Mouse (Mus musculus) C2C12 (cell line): Measurements from ENCODE around the gene Rnf19b. TPM values are rescaled to one million over a fixed set of nuclear protein-coding genes. Genes with fewer than 3 reads are reported as not detected.

ENCODE experiments used
- H3K27me3 ChIP-seq: one replicate; pipeline ENCODE4 v1.6.1; 2011; ENCODE audit not compliant: control insufficient read depth, insufficient read depth, insufficient read length
- H3K36me3 ChIP-seq: one replicate; pipeline ENCODE4 v1.6.1; 2011; ENCODE audit not compliant: control insufficient read depth, insufficient read depth
- H3K4me3 ChIP-seq: one replicate; pipeline ENCODE4 v1.5.1; 2011; ENCODE audit warnings: mild to moderate bottlenecking, control low read depth; ENCODE audit not compliant: poor library complexity, insufficient read depth, severe bottlenecking
- H3K79me2 ChIP-seq: one replicate; pipeline ENCODE4 v1.6.1; 2011; ENCODE audit not compliant: control insufficient read depth, insufficient read depth
- H3K79me3 ChIP-seq: one replicate; pipeline ENCODE4 v1.6.1; 2011; ENCODE audit warnings: low read depth, control low read depth
- H3ac ChIP-seq: one replicate; pipeline ENCODE3; 2011; ENCODE audit warnings: low read depth; ENCODE audit not compliant: control insufficient read depth, insufficient read length
- CEBPB ChIP-seq: IDR thresholded peaks from one replicate; pipeline ENCODE4 v1.6.1; 2011; ENCODE audit warnings: low read depth, mild to moderate bottlenecking, control low read depth, moderate library complexity
- CTCF ChIP-seq: IDR thresholded peaks from one replicate; pipeline ENCODE4 v1.5.1; 2011; ENCODE audit not compliant: control insufficient read depth, insufficient read depth, insufficient read length
- FOSL1 ChIP-seq: IDR thresholded peaks from one replicate; pipeline ENCODE4 v1.8.0; 2011; ENCODE audit warnings: mild to moderate bottlenecking, low read length; ENCODE audit not compliant: poor library complexity, insufficient read depth, severe bottlenecking
- MAX ChIP-seq: IDR thresholded peaks from one replicate; pipeline ENCODE4 v1.6.1; 2011; ENCODE audit warnings: mild to moderate bottlenecking, control low read depth
- MYOD1 ChIP-seq: IDR thresholded peaks from one replicate; pipeline ENCODE4 v1.6.1; 2011; ENCODE audit warnings: low read depth; ENCODE audit not compliant: control insufficient read depth, insufficient read length
- MYOG ChIP-seq: IDR thresholded peaks from one replicate; pipeline ENCODE4 v1.6.1; 2011; ENCODE audit not compliant: control insufficient read depth, insufficient read length; ENCODE audit errors: extremely low read depth
- USF1 ChIP-seq: IDR thresholded peaks from one replicate; pipeline ENCODE4 v1.6.1; 2011; ENCODE audit warnings: low read depth, mild to moderate bottlenecking, control low read depth, moderate library complexity
- polyA plus RNA-seq: library from polyadenylated mRNA; unstranded; fragments of >200 nt; fragmentation: generic; extraction: Trizol; gene quantifications from one replicate; pipeline ENCODE4 v1.2.1, GENCODE M21; 2012; ENCODE audit warnings: missing spikeins

Rnf19b gene
- polyA plus RNA-seq, 1 experiment, result 53.5 TPM

DNA sequence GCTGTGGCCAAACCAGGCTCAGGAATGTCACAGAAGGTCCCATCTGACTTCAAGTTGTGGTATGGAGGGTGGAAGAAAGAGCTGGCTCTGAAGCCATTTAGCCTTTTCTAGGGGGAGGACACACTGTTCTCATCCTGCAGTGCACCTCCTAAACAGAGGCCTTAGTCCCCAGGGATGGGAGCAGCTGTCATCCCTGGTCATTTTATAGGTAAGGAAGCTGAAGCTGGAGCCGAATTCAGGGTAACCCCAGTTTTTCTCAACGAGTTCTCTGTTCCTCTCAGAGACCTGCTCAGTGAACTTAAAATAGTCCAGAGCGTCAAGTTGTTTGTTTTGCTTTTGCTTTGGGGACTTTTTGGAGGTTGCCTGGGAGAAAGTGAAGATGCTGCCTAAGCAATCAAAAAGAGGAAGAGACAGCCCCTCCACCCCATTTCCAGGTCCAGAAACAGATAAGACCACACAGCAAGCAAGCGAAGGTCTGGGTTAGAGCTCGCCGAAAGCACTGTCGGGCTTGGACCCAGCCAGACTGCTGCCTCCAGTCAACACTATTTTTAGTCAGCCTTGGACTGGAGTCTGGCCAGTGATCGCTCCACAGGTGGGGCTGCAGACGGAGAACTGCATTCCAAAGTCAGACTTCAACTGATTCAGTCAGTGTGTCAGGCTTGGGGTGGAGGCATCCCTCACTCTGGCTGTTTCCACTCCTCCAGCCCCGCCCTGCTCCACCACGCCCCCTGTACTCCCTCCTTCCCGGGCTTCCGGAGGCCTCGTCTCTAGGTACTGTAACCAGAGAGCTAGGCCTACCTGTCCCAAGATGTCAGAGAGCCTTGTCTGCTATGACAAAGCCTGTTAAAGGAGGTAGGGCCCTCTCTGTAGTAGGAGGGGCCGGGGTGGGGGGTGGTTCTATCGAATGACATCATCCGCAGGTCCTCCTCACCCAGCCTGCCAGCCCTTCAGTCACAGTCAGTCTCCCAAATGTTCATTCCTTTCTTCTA is 24.8 kb upstream of the Rnf19b start:
- Histone ChIP-seq H3K79me3 (no peaks in the 10 kb centered on the region), H3ac (peak overlapping the region; percentile 39), H3K27me3 (no peaks in the 10 kb centered on the region), H3K36me3 (no peaks in the 10 kb centered on the region), H3K79me2 (no peaks in the 10 kb centered on the region), H3K4me3 (no peak overlapping the region)
- no peak for TF ChIP-seq MAX
- TF ChIP-seq MYOD1, result peak; percentile 54

DNA sequence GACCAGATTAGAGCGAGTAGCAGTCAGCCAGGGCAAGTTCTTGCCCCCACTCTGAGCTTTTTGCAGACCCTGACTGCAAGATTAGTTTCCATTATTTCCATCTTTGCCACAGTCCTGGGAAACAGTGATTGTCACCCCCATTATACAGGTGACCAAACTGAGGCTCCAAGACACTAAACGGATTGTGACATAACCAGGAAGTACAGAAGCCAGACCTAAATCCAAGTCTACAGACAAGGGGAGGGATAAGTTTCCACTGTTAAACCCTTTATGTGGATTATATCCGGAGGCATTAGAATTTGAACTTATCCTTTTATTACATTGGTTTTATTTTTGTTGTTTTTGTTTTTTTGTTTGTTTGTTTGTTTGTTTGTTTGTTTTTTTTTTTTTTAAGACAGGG is 23.8 kb upstream of the Rnf19b start:
- Histone ChIP-seq H3K27me3 (no peaks in the 10 kb centered on the region), H3ac (no peak overlapping the region), H3K4me3 (no peak overlapping the region), H3K79me3 (no peaks in the 10 kb centered on the region), H3K79me2 (no peaks in the 10 kb centered on the region), H3K36me3 (no peaks in the 10 kb centered on the region)
- no peak for TF ChIP-seq CTCF
- TF ChIP-seq MYOG, result no peak
- TF ChIP-seq MAX, result no peak
- no peak for TF ChIP-seq CEBPB
- no peak for TF ChIP-seq MYOD1
- no peak for TF ChIP-seq FOSL1
- TF ChIP-seq USF1, result no peak

DNA sequence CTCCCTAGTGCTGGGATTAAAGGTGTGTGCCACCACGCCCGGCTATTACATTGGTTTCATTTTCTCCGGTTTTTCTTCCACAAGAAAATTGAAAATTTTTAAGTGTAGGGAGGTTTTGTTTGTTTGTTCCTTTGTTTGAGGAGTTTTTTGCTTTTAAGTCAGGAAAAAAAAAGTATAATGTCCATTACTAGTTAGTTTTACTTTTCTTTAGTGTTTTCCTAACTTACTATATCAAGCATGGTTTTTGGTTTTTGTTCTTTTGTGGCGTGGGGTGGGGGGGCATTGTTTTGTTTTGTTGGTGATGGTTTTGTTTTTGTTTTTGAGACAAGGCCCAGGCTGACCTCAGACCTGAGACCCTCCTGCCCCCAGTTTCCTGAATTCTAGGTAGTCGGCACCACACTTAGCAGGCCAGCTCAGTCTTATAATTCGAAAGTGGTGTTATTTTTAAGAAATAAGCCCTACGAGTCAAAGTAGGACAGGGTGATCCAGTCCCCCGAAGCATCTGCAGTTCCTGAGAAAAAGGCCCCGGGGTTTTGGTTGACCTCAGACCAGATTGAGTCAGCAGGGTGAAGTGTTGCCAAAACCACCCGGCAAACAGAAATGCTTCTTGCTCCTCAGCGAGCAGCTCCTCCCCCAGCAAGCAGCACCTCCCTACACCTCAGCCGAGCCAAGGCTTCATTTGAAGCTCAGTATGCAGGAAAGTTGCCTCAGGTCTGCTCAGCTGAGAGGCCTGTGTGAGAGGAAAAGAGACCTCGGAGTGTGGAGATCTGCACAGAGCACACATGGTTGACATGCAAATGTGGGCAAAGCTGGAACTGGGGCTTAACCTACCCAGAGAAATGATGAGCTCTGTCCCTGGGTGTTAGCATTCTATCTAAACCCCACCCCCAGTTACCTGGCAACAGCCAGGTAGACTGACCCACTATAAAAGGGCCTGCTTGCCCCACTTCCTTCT is 23.1 kb upstream of the Rnf19b start:
- Histone ChIP-seq H3K27me3 (no peaks in the 10 kb centered on the region), H3K36me3 (no peaks in the 10 kb centered on the region), H3ac (peak overlapping the region; percentile 52), H3K79me3 (no peaks in the 10 kb centered on the region), H3K79me2 (no peaks in the 10 kb centered on the region), H3K4me3 (no peak overlapping the region)
- TF ChIP-seq USF1 (no peak), FOSL1 (peak; percentile 62)

DNA sequence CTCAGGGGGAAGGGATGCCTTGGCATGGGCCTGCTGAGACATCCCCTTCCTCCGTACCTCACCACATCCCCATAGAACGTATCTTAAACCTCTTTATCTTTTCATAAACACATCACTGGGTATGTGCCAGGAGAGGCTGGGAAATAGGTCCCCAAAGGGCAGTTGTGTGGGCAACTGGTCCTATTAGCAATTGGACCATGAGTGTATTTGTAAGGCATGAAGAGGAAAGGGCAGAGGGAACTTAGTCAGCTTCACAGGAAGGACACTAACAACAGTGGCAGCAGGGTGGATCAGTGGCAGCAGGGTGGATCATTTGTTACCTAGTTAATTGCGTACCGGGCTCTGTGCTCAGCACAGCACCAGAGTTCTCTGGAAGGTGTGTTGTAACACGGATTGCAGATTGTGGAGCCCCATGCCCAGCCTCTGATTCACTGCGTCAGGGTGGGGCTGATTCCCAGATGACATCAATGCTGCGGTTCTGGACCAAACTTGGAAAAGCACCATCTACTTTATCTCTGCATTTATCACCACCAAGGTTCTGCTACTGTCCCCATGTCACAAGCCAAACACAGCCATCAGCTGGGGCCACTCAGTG is 22.1 kb upstream of the Rnf19b start:
- no peak overlapping the region for H3K4me3 ChIP-seq
- H3ac ChIP-seq, result no peak overlapping the region
- TF ChIP-seq MYOG, result no peak
- TF ChIP-seq USF1, result no peak
- TF ChIP-seq CEBPB, result peak; percentile 77
- TF ChIP-seq MAX, result no peak
- peak; percentile 23 for TF ChIP-seq MYOD1
- TF ChIP-seq CTCF, result no peak
- peak; percentile 32 for TF ChIP-seq FOSL1
- H3K36me3 ChIP-seq, result no peaks in the 10 kb centered on the region
- no peaks in the 10 kb centered on the region for H3K27me3 ChIP-seq
- no peaks in the 10 kb centered on the region for H3K79me2 ChIP-seq
- no peaks in the 10 kb centered on the region for H3K79me3 ChIP-seq

DNA sequence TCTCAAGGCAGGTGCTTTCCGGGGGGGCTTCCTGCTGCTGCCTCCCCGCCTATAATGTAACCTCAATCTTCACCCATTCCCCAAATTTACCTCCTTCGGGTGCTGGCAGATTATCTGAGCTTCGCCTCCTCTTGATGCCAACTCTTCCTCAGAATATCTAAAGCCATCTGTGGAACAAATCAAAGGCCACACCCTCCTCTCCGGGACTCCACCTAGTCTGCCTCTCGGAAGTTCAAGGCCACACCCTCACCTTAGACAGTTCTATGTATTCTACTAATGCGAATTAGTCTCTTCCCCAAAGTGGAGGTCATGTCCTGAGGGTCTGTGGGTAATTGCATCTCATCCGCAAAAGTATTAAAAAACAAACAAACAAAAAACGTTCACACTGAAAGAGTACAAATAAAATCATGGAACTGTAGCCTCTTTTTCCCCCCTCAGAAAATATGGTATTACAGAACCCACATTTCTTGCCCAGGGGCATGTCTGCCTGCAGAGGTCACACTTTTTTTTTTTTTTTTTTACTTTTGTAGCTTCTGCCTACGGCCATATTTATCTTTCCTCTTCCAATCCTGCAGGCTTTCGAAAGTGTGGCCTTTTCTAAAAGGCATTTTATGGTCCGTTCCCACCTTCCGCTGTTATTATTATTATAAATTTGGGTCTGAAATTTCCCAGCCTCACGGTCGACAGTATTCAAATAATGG is 10.2 kb upstream of the Rnf19b start:
- no peaks in the 10 kb centered on the region for H3K27me3 ChIP-seq
- H3K36me3 ChIP-seq, result no peaks in the 10 kb centered on the region
- no peaks in the 10 kb centered on the region for H3K79me2 ChIP-seq
- TF ChIP-seq CEBPB, result no peak
- no peak for TF ChIP-seq MYOD1
- no peak for TF ChIP-seq FOSL1
- TF ChIP-seq MYOG, result no peak
- TF ChIP-seq MAX, result no peak
- TF ChIP-seq USF1, result no peak
- no peak for TF ChIP-seq CTCF
- no peaks in the 10 kb centered on the region for H3K79me3 ChIP-seq
- H3ac ChIP-seq, result no peak overlapping the region
- no peak overlapping the region for H3K4me3 ChIP-seq
